Mouse (Mus musculus): Measurements from ENCODE around the gene Dirc2. TPM values are rescaled to one million over a fixed set of nuclear protein-coding genes. Genes with fewer than 3 reads are reported as not detected.

Gene Dirc2
- polyA plus RNA-seq, 2 experiments, result 4.9 to 5.9 TPM

- Histone ChIP-seq H3K27ac (no peak overlapping the region), H3K36me3 (replicated peaks; ENCODE audit: control insufficient read depth, insufficient read depth, low read depth) (peaks cover 2% of the 10 kb centered on the region), H3K4me2 (ENCODE audit: low read depth) (no peak overlapping the region), H3K9ac (replicated peaks) (no peak overlapping the region), H3K4me1 (replicated peaks; ENCODE audit: control insufficient read depth in 2 of 2, insufficient read depth in 2 of 2, low read length in 1 of 2) (peaks cover 2 to 4% of the 10 kb centered on the region in 2 experiments; a peak in 2 of 4 replicates), H3K9me3 (ENCODE audit: control insufficient read depth, low read length) (no peaks in the 10 kb centered on the region), H3K4me3 (ENCODE audit: insufficient read depth in 1 of 2, low read depth in 2 of 2, low read length in 2 of 2) (no peak overlapping the region), H3K27me3 (ENCODE audit: control insufficient read depth, insufficient read depth, low read length) (no peaks in the 10 kb centered on the region)
- WGBS (ENCODE audit: insufficient replicate concordance), result 85% methylated on average over 13 of the region's 13 CpGs
- ATAC-seq (ENCODE audit: insufficient read depth), result no peak
- no peak for DNase-seq (ENCODE audit: low read depth in 3 of 3, low spot score in 3 of 3)
- TF ChIP-seq EP300 (IDR thresholded peaks at IDR 0.05; ENCODE audit: low read depth) (no peak), CTCF (IDR thresholded peaks at IDR 0.05; ENCODE audit: low read depth) (no peak)
Observed at GRCm38 (mm10) chr16:35782451-35783206, 13.5 kb upstream of the Dirc2 start.

- Histone ChIP-seq H3K4me1 (replicated peaks; ENCODE audit: control insufficient read depth in 2 of 2, insufficient read depth in 2 of 2, low read length in 1 of 2) (peaks cover 2 to 4% of the 10 kb centered on the region in 2 experiments; a peak in 2 of 4 replicates), H3K36me3 (replicated peaks; ENCODE audit: control insufficient read depth, insufficient read depth, low read depth) (no peaks in the 10 kb centered on the region), H3K27me3 (ENCODE audit: control insufficient read depth, insufficient read depth, low read length) (no peaks in the 10 kb centered on the region), H3K9me3 (ENCODE audit: control insufficient read depth, low read length) (no peaks in the 10 kb centered on the region), H3K27ac (no peak overlapping the region), H3K4me2 (ENCODE audit: low read depth) (no peak overlapping the region), H3K9ac (replicated peaks) (no peak overlapping the region), H3K4me3 (ENCODE audit: insufficient read depth in 1 of 2, low read depth in 2 of 2, low read length in 2 of 2) (no peak overlapping the region)
- TF ChIP-seq EP300 (IDR thresholded peaks at IDR 0.05; ENCODE audit: low read depth), result no peak
- no peak for TF ChIP-seq CTCF (IDR thresholded peaks at IDR 0.05; ENCODE audit: low read depth)
- ATAC-seq (ENCODE audit: insufficient read depth) (no peak), DNase-seq (ENCODE audit: low read depth in 3 of 3, low spot score in 3 of 3) (no peak)
- 80% methylated on average over 5 of the region's 5 CpGs for whole genome bisulfite sequencing (ENCODE audit: insufficient replicate concordance)
Observed at GRCm38 (mm10) chr16:35781651-35782050, 12.5 kb upstream of the Dirc2 start.

DNA sequence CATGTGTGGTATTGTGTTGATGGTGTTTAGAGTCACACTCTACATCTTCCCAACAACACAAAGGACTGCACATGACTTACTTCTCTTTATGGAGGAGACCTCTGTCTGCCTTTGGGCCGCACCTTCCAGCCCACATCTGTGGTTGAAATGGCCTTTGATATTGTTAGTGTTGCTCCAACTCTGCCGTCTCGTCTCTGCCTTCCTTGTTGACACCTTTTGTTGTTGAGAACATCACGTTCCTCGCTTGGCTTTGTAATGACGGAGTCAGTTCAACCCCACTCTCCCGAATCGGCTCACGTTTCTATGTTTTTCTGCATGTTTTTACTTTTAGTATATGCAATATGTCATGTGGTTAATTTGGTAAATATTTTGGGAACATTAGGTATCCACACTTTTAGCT lies 11.9 kb upstream of the Dirc2 start:
- Histone ChIP-seq H3K4me3 (ENCODE audit: insufficient read depth in 1 of 2, low read depth in 2 of 2, low read length in 2 of 2) (no peak overlapping the region), H3K4me2 (ENCODE audit: low read depth) (no peak overlapping the region), H3K9ac (replicated peaks) (no peak overlapping the region), H3K36me3 (replicated peaks; ENCODE audit: control insufficient read depth, insufficient read depth, low read depth) (no peaks in the 10 kb centered on the region), H3K4me1 (replicated peaks; ENCODE audit: control insufficient read depth in 2 of 2, insufficient read depth in 2 of 2, low read length in 1 of 2) (peaks cover 2 to 4% of the 10 kb centered on the region in 2 experiments; a peak in 2 of 4 replicates), H3K27ac (no peak overlapping the region), H3K9me3 (ENCODE audit: control insufficient read depth, low read length) (no peaks in the 10 kb centered on the region), H3K27me3 (ENCODE audit: control insufficient read depth, insufficient read depth, low read length) (no peaks in the 10 kb centered on the region)
- ATAC-seq (ENCODE audit: insufficient read depth), result no peak
- no peak for DNase-seq (ENCODE audit: low read depth in 3 of 3, low spot score in 3 of 3)
- 84% methylated on average over 9 of the region's 9 CpGs for WGBS (ENCODE audit: insufficient replicate concordance)
- TF ChIP-seq CTCF (IDR thresholded peaks at IDR 0.05; ENCODE audit: low read depth), result no peak
- no peak for TF ChIP-seq EP300 (IDR thresholded peaks at IDR 0.05; ENCODE audit: low read depth)

GRCm38 (mm10) chr16:35779681-35780080 lies 10.5 kb upstream of the Dirc2 start:
- Histone ChIP-seq H3K4me2 (ENCODE audit: low read depth) (no peak overlapping the region), H3K36me3 (replicated peaks; ENCODE audit: control insufficient read depth, insufficient read depth, low read depth) (no peaks in the 10 kb centered on the region), H3K27ac (no peak overlapping the region), H3K27me3 (ENCODE audit: control insufficient read depth, insufficient read depth, low read length) (no peaks in the 10 kb centered on the region), H3K9ac (replicated peaks) (no peak overlapping the region), H3K4me1 (replicated peaks; ENCODE audit: control insufficient read depth in 2 of 2, insufficient read depth in 2 of 2, low read length in 1 of 2) (peaks cover 0 to 4% of the 10 kb centered on the region in 2 experiments; a peak in 2 of 4 replicates), H3K4me3 (ENCODE audit: insufficient read depth in 1 of 2, low read depth in 2 of 2, low read length in 2 of 2) (no peak overlapping the region), H3K9me3 (ENCODE audit: control insufficient read depth, low read length) (no peaks in the 10 kb centered on the region)
- ATAC-seq (ENCODE audit: insufficient read depth) (no peak), DNase-seq (ENCODE audit: low read depth in 3 of 3, low spot score in 3 of 3) (no peak)
- TF ChIP-seq EP300 (IDR thresholded peaks at IDR 0.05; ENCODE audit: low read depth), result no peak
- TF ChIP-seq CTCF (IDR thresholded peaks at IDR 0.05; ENCODE audit: low read depth), result no peak
- 81% methylated on average over 7 of the region's 7 CpGs for WGBS (ENCODE audit: insufficient replicate concordance)

GRCm38 (mm10) chr16:35777768-35778167 lies 8.6 kb upstream of the Dirc2 start:
- H3K4me2 ChIP-seq (ENCODE audit: low read depth), result no peak overlapping the region
- no peaks in the 10 kb centered on the region for H3K27me3 ChIP-seq (ENCODE audit: control insufficient read depth, insufficient read depth, low read length)
- no peak overlapping the region for H3K27ac ChIP-seq
- no peaks in the 10 kb centered on the region for H3K36me3 ChIP-seq (replicated peaks; ENCODE audit: control insufficient read depth, insufficient read depth, low read depth)
- DNase-seq (ENCODE audit: low read depth in 3 of 3, low spot score in 3 of 3), result no peak
- no peak overlapping the region for H3K4me3 ChIP-seq (ENCODE audit: insufficient read depth in 1 of 2, low read depth in 2 of 2, low read length in 2 of 2)
- no peak for ATAC-seq (ENCODE audit: insufficient read depth)
- WGBS (ENCODE audit: insufficient replicate concordance), result 87% methylated on average over 4 of the region's 4 CpGs
- no peaks in the 10 kb centered on the region for H3K9me3 ChIP-seq (ENCODE audit: control insufficient read depth, low read length)
- H3K9ac ChIP-seq (replicated peaks), result no peak overlapping the region
- TF ChIP-seq CTCF (IDR thresholded peaks at IDR 0.05; ENCODE audit: low read depth) (no peak), EP300 (IDR thresholded peaks at IDR 0.05; ENCODE audit: low read depth) (no peak)
- H3K4me1 ChIP-seq (replicated peaks; ENCODE audit: control insufficient read depth in 2 of 2, insufficient read depth in 2 of 2, low read length in 1 of 2), result peaks cover 0 to under 1% of the 10 kb centered on the region in 2 experiments; a peak in 1 of 4 replicates
